Mouse (Mus musculus): ENCODE results near the gene Clcc1. TPM values are rescaled to one million over a fixed set of nuclear protein-coding genes. Genes with fewer than 3 reads are reported as not detected.

The Clcc1 gene
- polyA plus RNA-seq, 1 experiment = 47.5 TPM

DNA sequence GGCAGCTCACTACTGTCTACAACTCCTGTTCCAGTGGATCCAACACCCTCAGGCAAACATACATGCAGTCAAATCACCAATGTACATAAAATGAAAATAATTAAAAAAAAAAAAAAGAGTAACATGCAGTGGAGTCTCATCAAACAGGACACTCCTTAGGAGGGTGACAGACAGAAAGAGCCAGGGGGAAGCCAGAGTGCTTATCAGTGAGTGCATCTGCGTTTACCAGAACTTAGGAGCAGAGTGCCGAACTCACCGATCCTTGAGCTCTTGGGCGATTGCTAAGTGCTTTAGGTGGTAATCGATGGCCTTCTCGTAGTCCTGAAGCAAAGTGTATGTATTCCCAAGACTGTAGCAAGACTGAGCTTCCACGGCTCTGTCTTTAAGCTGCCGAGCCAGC, 44.9 kb downstream of the Clcc1 start:
- Histone ChIP-seq H3K36me3 (ENCODE audit: control insufficient read depth, insufficient read depth, low read length) (peaks cover 47% of the 10 kb centered on the region), H3K4me1 (replicated peaks; ENCODE audit: control insufficient read depth, insufficient read depth, low read length) (no peaks in the 10 kb centered on the region), H3K4me3 (ENCODE audit: control insufficient read depth, insufficient read depth, low read length) (no peak overlapping the region), H3K27me3 (ENCODE audit: control insufficient read depth, insufficient read depth, low read length) (no peaks in the 10 kb centered on the region), H3K27ac (ENCODE audit: control insufficient read depth, insufficient read depth, low read length) (no peak overlapping the region)
- 95% methylated on average over 8 of the region's 8 CpGs for WGBS
- TF ChIP-seq POLR2A (IDR thresholded peaks at IDR 0.05; ENCODE audit: control insufficient read depth, extremely low read depth, insufficient read depth, low read length, poor library complexity) = no peak
- no peak for TF ChIP-seq CTCF (IDR thresholded peaks at IDR 0.05; ENCODE audit: borderline replicate concordance, control insufficient read depth, extremely low read depth, insufficient read depth, low read length, poor library complexity)
- DNase-seq = no peak

DNA sequence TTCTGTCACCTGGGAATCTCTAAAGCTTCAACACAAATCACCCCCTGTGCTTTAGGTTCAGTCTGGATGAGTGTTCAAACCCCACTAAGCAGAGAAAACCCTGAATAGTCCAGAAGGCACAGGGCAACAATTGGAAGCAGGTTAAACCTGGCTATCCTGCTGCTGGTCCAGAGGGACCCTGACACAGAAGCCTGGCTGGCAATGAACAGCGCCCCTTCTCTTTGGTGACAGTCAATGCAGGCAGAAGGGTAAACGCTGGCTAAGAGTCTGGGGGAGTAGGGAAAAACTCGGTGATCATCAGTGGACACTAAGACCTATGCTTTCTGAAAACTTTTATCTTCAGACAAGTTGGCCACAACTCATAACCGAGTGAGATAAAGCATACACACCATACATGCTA, 46.1 kb downstream of the Clcc1 start:
- DNase-seq = no peak
- Histone ChIP-seq H3K4me3 (ENCODE audit: control insufficient read depth, insufficient read depth, low read length) (no peak overlapping the region), H3K36me3 (ENCODE audit: control insufficient read depth, insufficient read depth, low read length) (peaks cover 43% of the 10 kb centered on the region), H3K4me1 (replicated peaks; ENCODE audit: control insufficient read depth, insufficient read depth, low read length) (no peaks in the 10 kb centered on the region), H3K27me3 (ENCODE audit: control insufficient read depth, insufficient read depth, low read length) (no peaks in the 10 kb centered on the region), H3K27ac (ENCODE audit: control insufficient read depth, insufficient read depth, low read length) (no peak overlapping the region)
- TF ChIP-seq CTCF (IDR thresholded peaks at IDR 0.05; ENCODE audit: borderline replicate concordance, control insufficient read depth, extremely low read depth, insufficient read depth, low read length, poor library complexity) (no peak), POLR2A (IDR thresholded peaks at IDR 0.05; ENCODE audit: control insufficient read depth, extremely low read depth, insufficient read depth, low read length, poor library complexity) (no peak)
- WGBS = 96% methylated on average over 4 of the region's 4 CpGs

DNA sequence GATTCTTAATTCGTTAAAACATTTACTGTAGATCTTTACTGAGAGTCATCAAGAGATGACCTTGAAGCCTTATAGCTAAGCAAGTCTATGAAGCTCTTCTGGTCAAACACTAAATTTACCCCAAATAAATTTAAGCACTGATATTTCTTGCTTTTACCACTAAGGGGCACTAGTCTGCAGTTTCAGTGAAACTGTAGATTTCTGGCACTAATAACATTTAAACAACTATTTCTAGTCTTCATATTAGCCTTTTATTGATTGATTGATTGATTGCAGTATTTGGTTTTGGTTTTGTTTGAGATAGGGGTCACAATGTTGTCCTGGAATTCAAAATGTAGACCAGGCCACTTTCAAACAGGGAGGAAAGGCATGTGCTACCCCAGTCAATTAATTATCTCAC, 47.5 kb downstream of the Clcc1 start:
- no peaks in the 10 kb centered on the region for H3K4me1 ChIP-seq (replicated peaks; ENCODE audit: control insufficient read depth, insufficient read depth, low read length)
- 86% methylated on average over 1 of the region's 1 CpGs for WGBS
- H3K27me3 ChIP-seq (ENCODE audit: control insufficient read depth, insufficient read depth, low read length) = no peaks in the 10 kb centered on the region
- peaks cover 34% of the 10 kb centered on the region for H3K36me3 ChIP-seq (ENCODE audit: control insufficient read depth, insufficient read depth, low read length)
- DNase-seq = no peak
- TF ChIP-seq POLR2A (IDR thresholded peaks at IDR 0.05; ENCODE audit: control insufficient read depth, extremely low read depth, insufficient read depth, low read length, poor library complexity) = no peak
- TF ChIP-seq CTCF (IDR thresholded peaks at IDR 0.05; ENCODE audit: borderline replicate concordance, control insufficient read depth, extremely low read depth, insufficient read depth, low read length, poor library complexity) = no peak
- H3K27ac ChIP-seq (ENCODE audit: control insufficient read depth, insufficient read depth, low read length) = no peak overlapping the region
- H3K4me3 ChIP-seq (ENCODE audit: control insufficient read depth, insufficient read depth, low read length) = no peak overlapping the region

- no peak for TF ChIP-seq CTCF (IDR thresholded peaks at IDR 0.05; ENCODE audit: borderline replicate concordance, control insufficient read depth, extremely low read depth, insufficient read depth, low read length, poor library complexity)
- TF ChIP-seq POLR2A (IDR thresholded peaks at IDR 0.05; ENCODE audit: control insufficient read depth, extremely low read depth, insufficient read depth, low read length, poor library complexity) = no peak
- peaks cover 25% of the 10 kb centered on the region for H3K36me3 ChIP-seq (ENCODE audit: control insufficient read depth, insufficient read depth, low read length)
- H3K4me3 ChIP-seq (ENCODE audit: control insufficient read depth, insufficient read depth, low read length) = no peak overlapping the region
- 98% methylated on average over 8 of the region's 8 CpGs for WGBS
- H3K4me1 ChIP-seq (replicated peaks; ENCODE audit: control insufficient read depth, insufficient read depth, low read length) = no peaks in the 10 kb centered on the region
- DNase-seq = no peak
- no peak overlapping the region for H3K27ac ChIP-seq (ENCODE audit: control insufficient read depth, insufficient read depth, low read length)
- H3K27me3 ChIP-seq (ENCODE audit: control insufficient read depth, insufficient read depth, low read length) = no peaks in the 10 kb centered on the region
These were observed 49.1 kb downstream of the Clcc1 start for GRCm38 (mm10) chr3:108702789-108703188.

- Histone ChIP-seq H3K27ac (ENCODE audit: control insufficient read depth, insufficient read depth, low read length) (no peak overlapping the region), H3K36me3 (ENCODE audit: control insufficient read depth, insufficient read depth, low read length) (no peaks in the 10 kb centered on the region), H3K4me3 (ENCODE audit: control insufficient read depth, insufficient read depth, low read length) (no peak overlapping the region), H3K4me1 (replicated peaks; ENCODE audit: control insufficient read depth, insufficient read depth, low read length) (peaks cover 9% of the 10 kb centered on the region), H3K27me3 (ENCODE audit: control insufficient read depth, insufficient read depth, low read length) (no peaks in the 10 kb centered on the region)
- 98% methylated on average over 5 of the region's 5 CpGs for WGBS
- TF ChIP-seq CTCF (IDR thresholded peaks at IDR 0.05; ENCODE audit: borderline replicate concordance, control insufficient read depth, extremely low read depth, insufficient read depth, low read length, poor library complexity) (no peak), POLR2A (IDR thresholded peaks at IDR 0.05; ENCODE audit: control insufficient read depth, extremely low read depth, insufficient read depth, low read length, poor library complexity) (no peak)
- no peak for DNase-seq
These were observed 57.6 kb downstream of the Clcc1 start for GRCm38 (mm10) chr3:108711296-108711695.

DNA sequence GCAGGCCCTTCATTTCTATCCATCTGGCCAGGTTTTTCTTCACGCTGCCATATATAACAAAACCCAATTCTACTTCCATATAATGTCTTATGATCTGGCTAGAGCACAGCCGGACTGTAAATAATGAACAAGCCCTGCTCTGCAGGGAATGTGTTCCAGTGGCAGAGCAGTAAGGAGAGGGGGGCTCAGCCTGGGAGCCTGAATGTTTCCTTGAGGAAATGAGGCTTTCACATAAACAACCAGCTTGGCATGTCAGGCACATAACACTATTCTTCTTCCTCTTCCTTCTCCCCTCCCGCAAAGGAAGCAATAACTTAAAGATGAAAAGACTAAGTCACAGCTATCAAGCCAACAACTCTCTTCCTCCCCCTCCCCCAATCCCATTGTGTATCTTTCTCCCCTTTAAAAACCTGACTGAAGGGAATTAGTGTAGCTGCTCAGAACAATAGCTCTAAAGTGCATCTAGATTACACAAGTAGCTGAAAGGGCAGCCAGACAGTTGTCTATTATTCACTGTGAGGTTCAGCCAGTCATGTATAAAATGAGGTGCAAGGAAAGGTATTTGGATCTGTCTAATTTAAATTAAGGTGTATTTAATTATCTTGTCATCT, 59.5 kb downstream of the Clcc1 start:
- TF ChIP-seq POLR2A (IDR thresholded peaks at IDR 0.05; ENCODE audit: control insufficient read depth, extremely low read depth, insufficient read depth, low read length, poor library complexity) (no peak), CTCF (IDR thresholded peaks at IDR 0.05; ENCODE audit: borderline replicate concordance, control insufficient read depth, extremely low read depth, insufficient read depth, low read length, poor library complexity) (no peak)
- H3K4me1 ChIP-seq (replicated peaks; ENCODE audit: control insufficient read depth, insufficient read depth, low read length) = peaks cover 12% of the 10 kb centered on the region
- H3K36me3 ChIP-seq (ENCODE audit: control insufficient read depth, insufficient read depth, low read length) = no peaks in the 10 kb centered on the region
- no peaks in the 10 kb centered on the region for H3K27me3 ChIP-seq (ENCODE audit: control insufficient read depth, insufficient read depth, low read length)
- 39% methylated on average over 3 of the region's 3 CpGs for WGBS
- peak; percentile 20 for DNase-seq
- H3K4me3 ChIP-seq (ENCODE audit: control insufficient read depth, insufficient read depth, low read length) = no peak overlapping the region
- peak overlapping the region; percentile 56 for H3K27ac ChIP-seq (ENCODE audit: control insufficient read depth, insufficient read depth, low read length)

- WGBS = 98% methylated on average over 4 of the region's 4 CpGs
- Histone ChIP-seq H3K27ac (ENCODE audit: control insufficient read depth, insufficient read depth, low read length) (no peak overlapping the region), H3K27me3 (ENCODE audit: control insufficient read depth, insufficient read depth, low read length) (no peaks in the 10 kb centered on the region), H3K4me1 (replicated peaks; ENCODE audit: control insufficient read depth, insufficient read depth, low read length) (peaks cover 12% of the 10 kb centered on the region), H3K36me3 (ENCODE audit: control insufficient read depth, insufficient read depth, low read length) (no peaks in the 10 kb centered on the region), H3K4me3 (ENCODE audit: control insufficient read depth, insufficient read depth, low read length) (no peak overlapping the region)
- DNase-seq = no peak
- TF ChIP-seq CTCF (IDR thresholded peaks at IDR 0.05; ENCODE audit: borderline replicate concordance, control insufficient read depth, extremely low read depth, insufficient read depth, low read length, poor library complexity) (no peak), POLR2A (IDR thresholded peaks at IDR 0.05; ENCODE audit: control insufficient read depth, extremely low read depth, insufficient read depth, low read length, poor library complexity) (no peak)
These were observed 61.1 kb downstream of the Clcc1 start for GRCm38 (mm10) chr3:108714837-108715236.
